Mouse (Mus musculus) ES-E14 (cell line): ENCODE data around the gene Rgs7. TPM values are rescaled to one million over a fixed set of nuclear protein-coding genes. Genes with fewer than 3 reads are reported as not detected.

ENCODE experiments used
- DNase-seq: peaks from one replicate; pipeline ENCODE4 v3.0.0-alpha.2; 2013; ENCODE audit warnings: low read depth, low spot score
- H3K27ac ChIP-seq: 2 replicates; pipeline ENCODE4 v1.5.1; 2012; ENCODE audit warnings: low read depth, mild to moderate bottlenecking, low read length, moderate library complexity, mixed read lengths; ENCODE audit not compliant: poor library complexity, insufficient read depth, severe bottlenecking
- H3K36me3 ChIP-seq: 2 replicates; pipeline ENCODE4 v1.6.1; 2012; ENCODE audit warnings: mild to moderate bottlenecking, low read length, moderate library complexity, mixed read lengths; ENCODE audit not compliant: control insufficient read depth, poor library complexity, insufficient read depth, severe bottlenecking
- H3K4me1 ChIP-seq, 2 experiments: fragments of 150-350 bp in 1 of 2; sonication (generic) in 1 of 2; 2 replicates each; pipeline ENCODE4 v1.6.1; 2012; ENCODE audit warnings: low read length in 2 of 2, mild to moderate bottlenecking in 1 of 2, mixed read lengths in 1 of 2; ENCODE audit not compliant: control insufficient read depth in 2 of 2, insufficient read depth in 2 of 2, poor library complexity in 1 of 2
- H3K4me3 ChIP-seq, 2 experiments: fragments of 150-350 bp in 1 of 2; sonication (generic) in 1 of 2; 2 replicates each; pipeline ENCODE4 v1.5.1; 2012; ENCODE audit warnings: low read length in 2 of 2, low read depth in 1 of 2, mild to moderate bottlenecking in 1 of 2, mixed read lengths in 1 of 2; ENCODE audit not compliant: insufficient read depth in 1 of 2, poor library complexity in 1 of 2, severe bottlenecking in 1 of 2
- H3K9ac ChIP-seq: 2 replicates; pipeline ENCODE4 v1.6.1; 2012; ENCODE audit warnings: low read depth, mild to moderate bottlenecking, low read length, mixed read lengths; ENCODE audit not compliant: poor library complexity, insufficient read depth, severe bottlenecking
- H3K9me3 ChIP-seq: fragments of 150-350 bp; sonication (generic); 2 replicates; pipeline ENCODE4 v1.6.1; 2012; ENCODE audit warnings: low read depth, mild to moderate bottlenecking, low read length; ENCODE audit not compliant: control insufficient read depth, insufficient read depth
- CHD2 ChIP-seq: IDR thresholded peaks from 2 replicates; pipeline ENCODE4 v1.6.1; 2014; ENCODE audit warnings: mild to moderate bottlenecking, low read depth, low read length, inconsistent platforms
- HCFC1 ChIP-seq: IDR thresholded peaks from 2 replicates; pipeline ENCODE4 v1.6.1; 2012; ENCODE audit warnings: low read length, inconsistent platforms, borderline replicate concordance; ENCODE audit not compliant: insufficient read depth
- MAFK ChIP-seq: IDR thresholded peaks from 2 replicates; pipeline ENCODE4 v1.6.1; 2014; ENCODE audit warnings: mild to moderate bottlenecking, low read depth, low read length, inconsistent platforms; ENCODE audit not compliant: insufficient read depth
- ZC3H11A ChIP-seq: IDR thresholded peaks from 2 replicates; pipeline ENCODE4 v1.6.1; 2012; ENCODE audit warnings: low read depth, mild to moderate bottlenecking, inconsistent platforms, low read length, borderline replicate concordance
- ZNF384 ChIP-seq: IDR thresholded peaks from 2 replicates; pipeline ENCODE4 v1.6.1; 2012; ENCODE audit warnings: low read depth, low read length, inconsistent platforms
- in situ Hi-C, 2 experiments: fragments of 600-800 bp; cut with MboI; formaldehyde crosslinking; loops; one replicate each; pipeline ENCODE4 v1.15.1; 2025; ENCODE audit warnings: low sequenced_read_pairs in 2 of 2, inconsistent platforms in 1 of 2; ENCODE audit not compliant: unreplicated experiment in 2 of 2
- total RNA-seq: library from RNA; depleted of rRNA; stranded (reverse); fragments of 300-350 nt; gene quantifications from 2 replicates; pipeline ENCODE4 v1.2.3, GENCODE M21; 2012

Rgs7 gene
- total RNA-seq, 1 experiment, result 0.18 TPM

- Histone ChIP-seq H3K27ac (no peak overlapping the region), H3K4me1 (no peaks in the 10 kb centered on the region), H3K4me3 (no peak overlapping the region), H3K9ac (no peak overlapping the region), H3K9me3 (no peaks in the 10 kb centered on the region), H3K36me3 (no peaks in the 10 kb centered on the region)
- DNase-seq, result no peak
- in situ Hi-C loops, result no loop called here
- TF ChIP-seq CHD2 (no peak), HCFC1 (no peak), MAFK (no peak)
These were observed 50.3 kb downstream of the Rgs7 start for GRCm38 (mm10) chr1:175442025-175442424.

DNA sequence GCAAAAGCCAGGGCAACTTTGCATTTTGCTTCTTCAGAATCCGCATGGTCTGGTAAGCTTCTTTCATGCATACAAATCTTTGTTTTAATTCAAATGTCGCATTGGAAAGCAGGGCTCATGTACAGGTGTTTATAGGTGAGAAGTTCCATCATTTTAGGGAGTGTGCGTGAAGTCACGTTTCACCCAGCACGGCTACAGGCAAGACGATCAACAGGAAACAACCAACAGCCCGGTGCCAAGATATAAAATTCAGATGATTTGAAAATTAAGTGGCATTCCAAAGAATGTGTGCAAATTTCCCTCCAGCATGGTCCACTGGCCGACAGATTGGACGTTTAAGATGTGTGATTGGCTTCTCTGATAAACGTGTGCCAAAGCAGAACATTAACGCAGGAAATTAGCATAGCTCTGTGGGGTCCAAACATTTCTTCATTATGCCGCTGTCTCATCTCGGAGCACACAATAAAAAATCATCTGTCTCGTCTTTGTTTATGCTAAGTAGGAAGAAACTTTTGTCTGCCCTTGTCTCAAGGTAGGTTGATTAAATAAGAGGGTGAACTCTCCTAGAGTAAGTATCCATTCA, 58.6 kb downstream of the Rgs7 start:
- H3K4me3 ChIP-seq, result no peak overlapping the region
- no peaks in the 10 kb centered on the region for H3K4me1 ChIP-seq
- no peak for TF ChIP-seq CHD2
- TF ChIP-seq HCFC1, result no peak
- no peak for TF ChIP-seq ZC3H11A
- TF ChIP-seq ZNF384, result no peak
- no peak for DNase-seq
- H3K9me3 ChIP-seq, result no peaks in the 10 kb centered on the region
- no peak overlapping the region for H3K27ac ChIP-seq
- in situ Hi-C loops, result no loop called here
- H3K9ac ChIP-seq, result no peak overlapping the region
- H3K36me3 ChIP-seq, result no peaks in the 10 kb centered on the region

DNA sequence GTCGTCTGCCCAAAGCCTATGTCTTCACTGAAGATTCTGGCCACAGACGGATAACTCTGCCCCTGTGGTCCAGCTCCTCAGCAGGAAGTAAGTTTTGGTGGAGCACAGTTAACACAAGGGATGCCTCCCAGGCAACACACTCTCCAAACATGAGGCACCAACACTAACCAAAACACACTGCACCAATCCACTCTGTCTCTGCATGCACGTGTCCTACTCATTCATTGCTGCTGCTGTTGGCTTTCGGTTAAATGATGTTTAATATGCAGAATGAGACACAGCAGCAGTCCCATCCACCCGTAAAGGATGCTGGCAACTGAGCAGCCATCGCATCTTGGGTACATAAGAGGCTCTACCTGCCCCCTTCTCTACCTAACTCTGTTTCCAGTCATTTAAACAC, 59.2 kb downstream of the Rgs7 start:
- Histone ChIP-seq H3K4me3 (no peak overlapping the region), H3K27ac (no peak overlapping the region), H3K4me1 (no peaks in the 10 kb centered on the region), H3K9ac (no peak overlapping the region), H3K36me3 (no peaks in the 10 kb centered on the region), H3K9me3 (no peaks in the 10 kb centered on the region)
- in situ Hi-C loops, result no loop called here
- TF ChIP-seq CHD2, result no peak
- TF ChIP-seq HCFC1, result no peak
- TF ChIP-seq MAFK, result no peak
- no peak for TF ChIP-seq ZC3H11A
- no peak for TF ChIP-seq ZNF384
- DNase-seq, result no peak

DNA sequence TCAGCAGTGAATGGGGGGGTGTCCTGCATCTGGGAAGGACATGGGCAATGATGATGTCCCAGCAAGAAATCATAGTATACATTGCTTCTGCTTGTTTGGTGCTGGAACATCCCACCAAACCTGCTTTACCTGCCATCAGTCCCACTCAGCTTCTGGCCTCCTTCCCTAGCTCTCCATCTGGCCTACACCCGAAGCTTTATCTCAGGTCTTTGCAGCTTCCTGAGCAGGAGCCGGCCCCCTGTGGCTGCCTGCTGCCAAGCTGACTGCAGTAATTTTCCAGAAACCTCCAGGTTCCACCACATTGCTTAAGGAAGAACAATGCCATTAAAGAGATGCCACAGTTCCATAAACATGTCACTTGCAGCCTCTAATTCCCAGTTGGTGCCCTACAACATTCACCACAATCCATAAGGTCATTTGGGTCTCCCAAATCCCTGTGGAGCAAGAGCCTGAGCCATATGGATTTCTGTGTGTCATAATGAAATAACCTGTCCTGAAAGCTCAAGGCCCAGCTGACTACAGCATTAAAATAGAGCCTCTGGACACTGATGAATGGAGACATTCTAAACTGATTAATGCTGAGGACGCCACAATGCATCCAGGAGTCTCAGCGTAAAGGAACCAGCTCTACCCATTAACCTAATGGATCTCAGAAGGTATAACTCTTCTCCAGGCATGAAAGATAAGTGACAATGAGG, 60.8 kb downstream of the Rgs7 start:
- Histone ChIP-seq H3K4me3 (no peak overlapping the region), H3K27ac (no peak overlapping the region), H3K9ac (no peak overlapping the region), H3K4me1 (no peaks in the 10 kb centered on the region), H3K9me3 (no peaks in the 10 kb centered on the region), H3K36me3 (no peaks in the 10 kb centered on the region)
- TF ChIP-seq HCFC1 (no peak), ZC3H11A (no peak), CHD2 (no peak), MAFK (no peak), ZNF384 (no peak)
- DNase-seq, result no peak
- in situ Hi-C loops, result no loop called here

DNA sequence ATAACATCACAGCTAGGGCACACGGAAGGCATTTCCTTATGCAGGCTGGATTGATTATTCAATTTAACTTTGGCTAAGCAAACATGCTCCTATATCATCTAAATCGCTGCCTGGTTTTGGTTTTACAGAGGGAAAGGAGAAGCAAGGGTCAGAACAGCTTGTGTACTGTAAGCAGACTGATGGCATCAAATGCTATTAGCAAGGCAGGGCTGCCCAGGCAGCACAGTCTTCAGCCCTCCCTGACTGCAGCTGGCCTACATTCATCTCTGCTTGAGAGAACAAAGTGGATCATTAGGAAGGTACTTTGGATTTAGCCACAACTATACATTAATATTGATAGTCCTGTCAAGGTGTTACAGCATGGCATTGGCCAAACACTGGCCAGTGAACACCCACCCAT, 65.2 kb downstream of the Rgs7 start:
- Histone ChIP-seq H3K36me3 (no peaks in the 10 kb centered on the region), H3K9ac (no peak overlapping the region), H3K27ac (no peak overlapping the region), H3K4me1 (no peaks in the 10 kb centered on the region), H3K9me3 (no peaks in the 10 kb centered on the region), H3K4me3 (no peak overlapping the region)
- in situ Hi-C loops, result no loop called here
- no peak for TF ChIP-seq MAFK
- no peak for TF ChIP-seq CHD2
- TF ChIP-seq HCFC1, result no peak
- no peak for TF ChIP-seq ZC3H11A
- no peak for TF ChIP-seq ZNF384
- no peak for DNase-seq
